Mouse (Mus musculus) G1E (cell line): ENCODE results near the gene Ppp1r12b. TPM values are rescaled to one million over a fixed set of nuclear protein-coding genes. Genes with fewer than 3 reads are reported as not detected.

ENCODE experiments used
- ATAC-seq: 2 replicates; pipeline ENCODE4 v1.8.0; 2016; ENCODE audit warnings: mild to moderate bottlenecking; ENCODE audit not compliant: insufficient number of reproducible peaks, poor library complexity, low FRiP score, severe bottlenecking; ENCODE audit errors: extremely low read depth
- DNase-seq: peaks from one replicate; pipeline ENCODE4 v3.0.0; 2012; ENCODE audit warnings: low spot score
- H3K27me3 ChIP-seq: 2 replicates; pipeline ENCODE4 v1.6.1; 2012; ENCODE audit warnings: mild to moderate bottlenecking, low read length, inconsistent platforms; ENCODE audit not compliant: insufficient read depth
- H3K36me3 ChIP-seq: replicated peaks from 2 replicates; pipeline ENCODE3; 2012; ENCODE audit warnings: mild to moderate bottlenecking, inconsistent platforms
- H3K4me1 ChIP-seq: 2 replicates; pipeline ENCODE4 v1.6.1; 2012; ENCODE audit warnings: low read depth, low read length, inconsistent platforms, mixed read lengths; ENCODE audit not compliant: insufficient read depth
- H3K4me3 ChIP-seq: 2 replicates; pipeline ENCODE4 v1.5.1; 2012; ENCODE audit warnings: low read depth, mild to moderate bottlenecking, inconsistent platforms, low read length, moderate library complexity, mixed read lengths
- H3K9me3 ChIP-seq: replicated peaks from 2 replicates; pipeline ENCODE4 v1.6.1; 2012; ENCODE audit warnings: inconsistent platforms
- CTCF ChIP-seq: IDR thresholded peaks from 2 replicates; pipeline ENCODE4 v1.5.1; 2012; ENCODE audit warnings: low read depth, low read length, inconsistent platforms, mixed read lengths
- GATA1 ChIP-seq: IDR thresholded peaks from 2 replicates; pipeline ENCODE4 v1.6.1; 2012; ENCODE audit warnings: borderline replicate concordance, low read length, inconsistent platforms, mixed read lengths
- GATA2 ChIP-seq: IDR thresholded peaks from 2 replicates; pipeline ENCODE4 v1.6.1; 2012; ENCODE audit warnings: low read depth, low read length, inconsistent platforms, borderline replicate concordance
- POLR2AphosphoS5 ChIP-seq: IDR thresholded peaks from 2 replicates; pipeline ENCODE4 v1.6.1; 2012; ENCODE audit warnings: low read depth, low read length, inconsistent platforms; ENCODE audit not compliant: insufficient replicate concordance
- TAL1 ChIP-seq: conservative IDR thresholded peaks from 2 replicates; pipeline ENCODE4 v1.6.1; 2012; ENCODE audit warnings: low read depth, low read length, inconsistent platforms, mixed read lengths
- polyA plus RNA-seq: library from polyadenylated mRNA; stranded (reverse); fragments of >175 nt; gene quantifications from 2 replicates; pipeline ENCODE4 v1.2.3, GENCODE M21; 2012
- total RNA-seq, 2 experiments: library from RNA; stranded (forward) in 1 of 2; stranded (reverse) in 1 of 2; fragments of 200-1000 nt in 1 of 2; fragments of >200 nt in 1 of 2; fragmentation: Nextera tagmentation in 1 of 2; gene quantifications; 2 replicates each; pipeline ENCODE4 v1.2.3; 2014 to 2017

Ppp1r12b gene
- total and polyA plus RNA-seq, 3 experiments, result 1.7 to 15.7 (median 8.2) TPM

DNA sequence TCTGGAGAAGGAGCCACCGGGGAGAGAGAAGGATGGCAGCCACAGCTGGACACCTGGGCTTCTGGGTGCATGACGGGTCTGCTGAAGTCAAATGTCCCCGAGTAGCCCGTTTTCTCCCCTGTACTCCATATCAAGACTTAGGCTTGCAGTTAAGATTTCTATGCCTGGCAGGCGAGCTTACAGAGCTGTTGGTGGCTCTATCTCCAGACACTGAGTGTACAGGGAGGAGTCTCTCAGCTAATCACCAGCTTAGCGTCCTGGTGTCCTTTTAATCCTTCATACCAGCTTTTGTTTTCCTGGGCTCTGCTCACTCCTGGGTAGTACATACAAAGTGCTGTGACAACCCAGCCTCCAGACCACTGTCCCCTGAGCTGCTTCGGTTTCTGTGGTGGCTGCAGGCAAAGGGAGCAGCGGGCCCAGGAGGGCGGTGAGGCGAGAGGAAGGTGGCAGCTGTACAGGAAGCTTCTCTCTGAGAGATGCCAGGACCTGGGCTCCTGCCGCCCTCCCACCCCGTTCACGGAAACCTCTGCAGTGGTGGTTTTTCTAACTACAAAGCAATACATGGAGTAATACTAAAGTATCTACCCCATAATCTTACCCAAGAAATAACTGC lies 177.7 kb downstream of the Ppp1r12b start:
- H3K4me1 ChIP-seq, result no peaks in the 10 kb centered on the region
- no peak overlapping the region for H3K4me3 ChIP-seq
- H3K27me3 ChIP-seq, result no peaks in the 10 kb centered on the region
- peaks cover 43% of the 10 kb centered on the region for H3K36me3 ChIP-seq
- ATAC-seq (no peak), DNase-seq (no peak)
- no peak for TF ChIP-seq GATA1
- H3K9me3 ChIP-seq, result no peaks in the 10 kb centered on the region

- Histone ChIP-seq H3K4me1 (no peaks in the 10 kb centered on the region), H3K36me3 (peaks cover 43% of the 10 kb centered on the region), H3K4me3 (no peak overlapping the region), H3K27me3 (no peaks in the 10 kb centered on the region), H3K9me3 (no peaks in the 10 kb centered on the region)
- DNase-seq (no peak), ATAC-seq (no peak)
- no peak for TF ChIP-seq POLR2AphosphoS5
- no peak for TF ChIP-seq TAL1
- TF ChIP-seq GATA1, result no peak
- TF ChIP-seq CTCF, result no peak
- TF ChIP-seq GATA2, result no peak
Measured at GRCm38 (mm10) chr1:134777201-134777885, 178.4 kb downstream of the Ppp1r12b start.

GRCm38 (mm10) chr1:134775631-134776030 lies 180.1 kb downstream of the Ppp1r12b start:
- Histone ChIP-seq H3K4me3 (no peak overlapping the region), H3K9me3 (no peaks in the 10 kb centered on the region), H3K4me1 (0 out of 2 replicates have a peak, but pooled peaks cover 3% of the 10 kb centered on the region), H3K36me3 (peaks cover 49% of the 10 kb centered on the region), H3K27me3 (no peaks in the 10 kb centered on the region)
- ATAC-seq (no peak), DNase-seq (no peak)
- TF ChIP-seq GATA1, result no peak
- TF ChIP-seq POLR2AphosphoS5, result no peak
- no peak for TF ChIP-seq CTCF
- no peak for TF ChIP-seq GATA2
- TF ChIP-seq TAL1, result no peak

- TF ChIP-seq GATA2, result no peak
- H3K36me3 ChIP-seq, result peaks cover 49% of the 10 kb centered on the region
Measured at GRCm38 (mm10) chr1:134774728-134775287, 180.9 kb downstream of the Ppp1r12b start.

DNA sequence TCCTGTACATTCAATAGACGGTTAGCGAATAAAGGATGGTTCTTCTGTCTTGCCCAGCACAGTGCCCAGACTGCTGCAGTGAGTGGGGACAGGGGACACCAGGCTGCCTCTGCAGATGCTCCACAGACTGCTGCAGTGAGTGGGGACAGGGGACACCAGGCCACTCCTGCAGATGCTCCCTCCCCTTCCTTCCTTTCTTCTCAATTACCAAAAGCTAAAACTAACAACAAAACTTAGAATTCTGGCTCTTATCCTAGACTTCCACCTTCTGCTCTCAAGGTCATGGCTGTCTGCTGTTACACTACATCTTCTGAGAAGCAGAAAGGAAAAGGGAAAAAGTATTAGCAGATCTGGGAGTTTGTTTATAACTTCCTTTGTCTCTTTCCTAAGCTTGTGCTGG lies 181.5 kb downstream of the Ppp1r12b start:
- ATAC-seq, result no peak
- Histone ChIP-seq H3K4me1 (peaks cover 3% of the 10 kb centered on the region; the same call in 1 of the 2 replicates), H3K36me3 (peaks cover 49% of the 10 kb centered on the region), H3K9me3 (no peaks in the 10 kb centered on the region), H3K27me3 (no peaks in the 10 kb centered on the region), H3K4me3 (no peak overlapping the region)
- TF ChIP-seq TAL1, result no peak
- no peak for TF ChIP-seq GATA2
- no peak for TF ChIP-seq CTCF
- TF ChIP-seq GATA1, result no peak
- TF ChIP-seq POLR2AphosphoS5, result no peak
- DNase-seq, result no peak

More at GRCm38 (mm10) chr1:134774728-134775287, 180.9 kb downstream of the Ppp1r12b start:
- DNase-seq (no peak), ATAC-seq (no peak)
- Histone ChIP-seq H3K4me1 (peaks cover 3% of the 10 kb centered on the region; the same call in 1 of the 2 replicates), H3K27me3 (no peaks in the 10 kb centered on the region), H3K9me3 (no peaks in the 10 kb centered on the region), H3K4me3 (no peak overlapping the region)

GRCm38 (mm10) chr1:134773256-134773655 lies 182.5 kb downstream of the Ppp1r12b start:
- no peaks in the 10 kb centered on the region for H3K9me3 ChIP-seq
- no peaks in the 10 kb centered on the region for H3K27me3 ChIP-seq
- no peak overlapping the region for H3K4me3 ChIP-seq
- ATAC-seq (no peak), DNase-seq (no peak)
- peaks cover 49% of the 10 kb centered on the region for H3K36me3 ChIP-seq
- no peak for TF ChIP-seq GATA1
- TF ChIP-seq CTCF, result no peak
- peaks cover 3% of the 10 kb centered on the region; the same call in 1 of the 2 replicates for H3K4me1 ChIP-seq

GRCm38 (mm10) chr1:134772821-134773220 lies 182.9 kb downstream of the Ppp1r12b start:
- TF ChIP-seq CTCF (no peak), TAL1 (no peak), GATA1 (no peak), GATA2 (no peak), POLR2AphosphoS5 (no peak)

More at GRCm38 (mm10) chr1:134772821-134773220, 182.9 kb downstream of the Ppp1r12b start:
- H3K9me3 ChIP-seq, result no peaks in the 10 kb centered on the region
- H3K36me3 ChIP-seq, result peaks cover 47% of the 10 kb centered on the region
- H3K4me3 ChIP-seq, result no peak overlapping the region
- H3K4me1 ChIP-seq, result peaks cover 3% of the 10 kb centered on the region; the same call in 1 of the 2 replicates
- DNase-seq (no peak), ATAC-seq (no peak)
- no peaks in the 10 kb centered on the region for H3K27me3 ChIP-seq
